Mouse (Mus musculus) embryonic facial prominence, embryonic 14.5 days (tissue): Measurements from ENCODE around the gene Rtn4r. TPM values are rescaled to one million over a fixed set of nuclear protein-coding genes. Genes with fewer than 3 reads are reported as not detected.
"Not testable (repeated sequence)": the region's sequence is repeated elsewhere in the genome, so short reads cannot be mapped to it uniquely, and the experiment has no call there.

Experiments used
- ATAC-seq: fragments of 200-750 bp; cut with Nextera tagmentation; 2 replicates; pipeline ENCODE4 v1.8.0; 2017; ENCODE audit warnings: low read depth, moderate number of reproducible peaks, moderate TSS enrichment
- DNase-seq: peaks from one replicate; pipeline ENCODE4 v3.0.0-alpha.2; 2015; ENCODE audit warnings: low spot score
- H3K27ac ChIP-seq: fragments of 300-500 bp; sonication (generic); replicated peaks from 2 replicates; pipeline ENCODE4 v1.5.1; 2014; ENCODE audit warnings: low read depth, mild to moderate bottlenecking, low read length, moderate library complexity
- H3K27me3 ChIP-seq: fragments of 300-500 bp; sonication (generic); replicated peaks from 2 replicates; pipeline ENCODE4 v1.6.1; 2014; ENCODE audit warnings: low read length; ENCODE audit not compliant: control insufficient read depth, insufficient read depth
- H3K36me3 ChIP-seq: fragments of 300-500 bp; sonication (generic); 2 replicates; pipeline ENCODE4 v1.6.1; 2014; ENCODE audit warnings: low read length, mixed read lengths; ENCODE audit not compliant: control insufficient read depth, insufficient read depth
- H3K4me1 ChIP-seq: fragments of 300-500 bp; sonication (generic); 2 replicates; pipeline ENCODE4 v1.6.1; 2014; ENCODE audit warnings: antibody characterized with exemption, low read length; ENCODE audit not compliant: control insufficient read depth, insufficient read depth
- H3K4me2 ChIP-seq: fragments of 300-500 bp; sonication (generic); 2 replicates; pipeline ENCODE4 v1.6.1; 2014; ENCODE audit warnings: low read depth, mild to moderate bottlenecking, low read length, moderate library complexity, mixed read lengths
- H3K4me3 ChIP-seq: fragments of 300-500 bp; sonication (generic); 2 replicates; pipeline ENCODE4 v1.5.1; 2014; ENCODE audit warnings: low read depth, mild to moderate bottlenecking, low read length
- H3K9ac ChIP-seq: fragments of 300-500 bp; sonication (generic); 2 replicates; pipeline ENCODE4 v1.6.1; 2014; ENCODE audit warnings: low read depth, mild to moderate bottlenecking, low read length, moderate library complexity, mixed read lengths
- H3K9me3 ChIP-seq: fragments of 300-500 bp; sonication (generic); 2 replicates; pipeline ENCODE4 v1.6.1; 2016; ENCODE audit warnings: low read length; ENCODE audit not compliant: control insufficient read depth
- WGBS: fragments of 180-500 bp; shearing (Covaris S2); extraction: QIAGEN DNeasy Blood & Tissue Kit; methylation state at CpG from one replicate; pipeline ENCODE4 v1.1.7; 2014; 5-methylcytosine and 5-hydroxymethylcytosine counted together
- polyA plus RNA-seq: library from polyadenylated mRNA; unstranded; fragments of >200 nt; fragmentation: Nextera tagmentation; extraction: Ambion mirVana; gene quantifications from 2 replicates; pipeline ENCODE4 v1.2.1, GENCODE M21; 2014

Gene Rtn4r
- polyA plus RNA-seq, 1 experiment from 2014 or later: 4.3 TPM

DNA sequence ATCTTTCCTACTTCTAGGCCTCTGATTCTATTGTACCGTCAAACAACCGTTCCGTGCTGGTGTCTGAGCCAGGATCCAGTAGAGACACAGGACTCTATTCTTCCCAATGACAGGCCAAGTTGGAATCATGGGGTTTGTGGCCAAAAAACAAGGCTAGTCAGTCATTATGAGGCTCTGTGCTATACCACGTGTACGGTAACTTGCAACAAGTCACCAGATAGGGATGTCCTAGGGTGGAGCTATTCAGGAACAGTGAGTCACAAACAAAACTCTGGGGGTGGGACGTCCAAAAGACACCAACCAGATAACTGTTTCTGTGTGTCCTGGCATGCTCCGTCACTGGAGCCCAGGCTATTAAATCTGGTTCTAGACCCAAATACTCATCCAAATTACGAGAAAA, 55.3 kb downstream of the Rtn4r start:
- 78% methylated on average over 8 of the region's 8 CpGs for WGBS
- no peaks in the 10 kb centered on the region for H3K9me3 ChIP-seq
- ATAC-seq (no peak; the same call in 1 of the 2 replicates), DNase-seq (no peak)
- no peaks in the 10 kb centered on the region for H3K4me1 ChIP-seq
- no peaks in the 10 kb centered on the region for H3K27me3 ChIP-seq
- H3K27ac ChIP-seq: no peak overlapping the region
- H3K36me3 ChIP-seq: no peaks in the 10 kb centered on the region
- H3K9ac ChIP-seq: no peak overlapping the region
- H3K4me3 ChIP-seq: no peak overlapping the region
- H3K4me2 ChIP-seq: no peak overlapping the region

DNA sequence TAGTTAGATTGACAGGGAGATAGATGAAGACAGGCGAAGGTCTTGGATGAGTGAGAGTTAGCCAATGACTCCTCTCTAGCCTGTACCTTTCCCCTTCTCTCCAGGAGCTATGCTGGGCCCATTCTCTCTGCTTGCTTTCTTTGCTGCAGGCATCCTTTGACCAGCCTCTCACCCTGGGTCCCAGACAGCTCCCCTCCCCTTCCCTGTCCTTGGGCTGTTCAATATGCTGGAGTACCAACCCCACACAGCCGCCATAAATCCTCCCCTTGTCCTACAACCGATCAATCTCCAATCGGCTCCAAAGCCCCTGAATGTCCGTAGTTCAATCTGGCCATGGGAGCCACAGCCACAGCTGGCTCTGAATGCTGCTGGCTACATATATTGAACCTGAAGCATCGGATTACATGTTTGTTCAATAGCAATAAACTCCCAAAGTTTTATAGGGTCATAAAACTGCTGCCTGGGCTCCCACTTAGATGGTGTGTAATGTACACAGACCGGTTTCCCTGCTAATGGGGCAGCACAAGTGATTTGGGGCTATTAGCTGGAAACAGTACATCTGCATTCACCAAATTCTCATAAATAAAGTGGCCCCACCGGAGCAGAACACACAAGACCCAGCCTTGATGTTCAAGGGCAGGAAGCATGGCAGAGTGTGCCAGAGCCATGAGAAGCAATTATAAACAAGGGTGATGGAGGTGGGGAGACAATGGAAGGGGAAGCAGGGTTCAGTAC, 58.4 kb downstream of the Rtn4r start:
- no peak overlapping the region for H3K4me3 ChIP-seq
- H3K4me2 ChIP-seq: no peak overlapping the region
- no peak overlapping the region for H3K27ac ChIP-seq
- no peaks in the 10 kb centered on the region for H3K4me1 ChIP-seq
- H3K27me3 ChIP-seq: no peaks in the 10 kb centered on the region
- H3K36me3 ChIP-seq: no peaks in the 10 kb centered on the region
- H3K9me3 ChIP-seq: no peaks in the 10 kb centered on the region
- no peak for DNase-seq
- ATAC-seq: no peak
- H3K9ac ChIP-seq: no peak overlapping the region
- WGBS: 84% methylated on average over 7 of the region's 8 CpGs

DNA sequence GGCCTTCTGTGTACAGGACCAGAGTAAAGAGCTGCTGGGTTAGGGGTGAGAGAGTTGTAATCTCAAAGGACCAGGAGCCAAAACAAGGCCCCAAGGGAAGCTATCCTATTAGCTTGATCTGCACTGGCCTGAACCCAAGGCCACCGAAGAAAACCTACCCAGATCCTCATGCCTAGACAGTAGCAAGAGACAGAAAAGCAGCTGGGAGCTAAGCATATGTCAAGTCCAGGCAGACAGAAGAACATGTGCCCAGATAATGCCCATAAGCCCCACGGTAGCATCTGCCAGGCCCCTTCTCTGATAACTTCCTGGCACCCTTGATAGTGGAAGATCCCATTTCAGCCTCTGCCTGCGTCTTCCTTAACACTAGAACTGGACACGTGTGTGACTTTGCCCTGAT, 59.4 kb downstream of the Rtn4r start:
- Histone ChIP-seq H3K27ac (no peak overlapping the region), H3K36me3 (no peaks in the 10 kb centered on the region), H3K27me3 (no peaks in the 10 kb centered on the region), H3K4me1 (no peaks in the 10 kb centered on the region), H3K9me3 (no peaks in the 10 kb centered on the region), H3K4me3 (no peak overlapping the region), H3K4me2 (no peak overlapping the region), H3K9ac (no peak overlapping the region)
- ATAC-seq (no peak), DNase-seq (no peak)
- 84% methylated on average over 4 of the region's 4 CpGs for WGBS

DNA sequence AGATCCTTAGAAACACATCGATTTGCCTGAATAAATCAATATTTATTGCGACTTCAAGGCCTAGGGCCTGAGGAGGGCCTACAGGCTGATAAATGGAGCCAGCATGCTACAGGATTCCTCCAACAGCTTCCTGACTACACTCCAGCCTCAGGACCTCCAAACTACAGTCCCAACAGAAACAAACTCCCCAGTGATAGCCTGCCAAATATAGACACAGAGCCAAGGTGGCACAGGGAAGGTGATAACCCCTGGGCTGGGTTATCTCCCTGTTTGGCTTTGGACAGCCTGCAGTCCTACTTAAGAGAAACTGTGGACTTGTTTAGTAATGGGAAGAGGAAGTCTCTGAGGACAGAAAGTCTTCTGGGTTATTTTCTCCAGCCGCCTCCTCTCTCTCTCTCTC, 59.8 kb downstream of the Rtn4r start:
- H3K4me3 ChIP-seq: no peak overlapping the region
- H3K27ac ChIP-seq: no peak overlapping the region
- ATAC-seq (no peak), DNase-seq (no peak)
- no peaks in the 10 kb centered on the region for H3K4me1 ChIP-seq
- no peaks in the 10 kb centered on the region for H3K36me3 ChIP-seq
- H3K9me3 ChIP-seq: no peaks in the 10 kb centered on the region
- no peak overlapping the region for H3K9ac ChIP-seq
- no peaks in the 10 kb centered on the region for H3K27me3 ChIP-seq
- H3K4me2 ChIP-seq: no peak overlapping the region
- WGBS: 86% methylated on average over 3 of the region's 3 CpGs

DNA sequence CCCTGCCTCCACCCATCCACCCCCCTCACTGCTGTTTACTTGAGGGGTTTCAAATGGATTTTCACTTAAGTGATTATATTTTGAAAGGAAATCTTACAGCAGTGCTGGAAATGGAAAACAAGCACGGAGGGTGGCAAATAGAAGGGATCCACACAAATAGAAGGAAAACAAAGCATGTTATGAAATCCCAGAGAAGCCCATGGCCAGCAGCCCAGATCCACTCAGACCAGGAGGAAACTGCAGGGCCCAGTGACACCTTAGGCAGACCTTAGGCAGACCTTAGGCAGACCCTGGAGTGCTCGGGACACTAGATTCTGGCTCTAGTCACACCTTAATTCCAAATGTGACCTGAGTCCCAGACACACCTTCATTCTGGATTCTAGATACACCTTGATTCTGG, 63.6 kb downstream of the Rtn4r start:
- H3K4me1 ChIP-seq: 0 out of 2 replicates have a peak, but pooled peaks cover 6% of the 10 kb centered on the region
- H3K36me3 ChIP-seq: no peaks in the 10 kb centered on the region
- DNase-seq (no peak), ATAC-seq (no peak)
- no peak overlapping the region for H3K27ac ChIP-seq
- H3K9me3 ChIP-seq: no peaks in the 10 kb centered on the region
- H3K9ac ChIP-seq: no peak overlapping the region
- H3K4me3 ChIP-seq: no peak overlapping the region
- whole genome bisulfite sequencing: 67% methylated on average over 2 of the region's 2 CpGs
- no peaks in the 10 kb centered on the region for H3K27me3 ChIP-seq
- no peak overlapping the region for H3K4me2 ChIP-seq

DNA sequence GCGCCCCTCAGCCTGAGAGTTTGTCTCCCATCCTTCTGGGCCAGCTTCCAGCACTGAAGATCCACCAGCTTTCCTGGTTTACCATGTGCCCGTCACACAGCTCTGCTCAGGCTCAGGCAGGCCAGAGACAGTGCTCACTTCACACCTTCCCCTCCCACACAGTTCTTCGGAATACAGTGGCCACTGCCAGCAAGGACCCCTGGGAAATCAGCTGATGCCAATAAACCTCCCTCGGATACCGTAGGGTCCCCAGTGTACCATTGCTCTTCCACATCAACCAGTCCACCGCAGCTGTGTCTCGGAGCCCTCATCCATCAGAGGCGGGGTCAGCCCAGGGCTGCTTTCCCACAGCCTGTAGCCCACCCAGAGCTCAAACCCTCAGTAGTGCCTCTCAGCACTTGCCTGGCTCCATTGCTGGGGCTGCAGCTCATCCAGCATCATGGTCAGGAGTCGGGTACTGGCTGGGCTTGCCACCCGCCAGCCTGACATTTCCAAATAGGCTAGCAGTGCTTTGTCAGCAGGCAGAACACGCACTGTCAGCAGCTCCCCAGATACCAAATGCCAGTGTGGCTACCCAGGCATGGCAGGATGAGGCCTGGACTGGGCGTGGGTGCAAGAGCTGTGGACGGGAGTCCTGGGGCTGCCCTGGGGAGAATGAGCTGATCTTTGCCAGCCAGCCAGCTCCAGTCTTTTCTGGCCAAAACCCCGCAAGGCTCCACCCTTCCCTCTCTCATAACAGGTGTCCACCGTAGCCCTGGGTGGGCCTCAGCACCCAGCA, 67.0 kb downstream of the Rtn4r start:
- Histone ChIP-seq H3K4me1 (0 out of 2 replicates have a peak, but pooled peaks cover 6% of the 10 kb centered on the region), H3K36me3 (no peaks in the 10 kb centered on the region), H3K4me3 (no peak overlapping the region), H3K9me3 (no peaks in the 10 kb centered on the region), H3K27ac (0 out of 2 replicates have a peak overlapping the region, but pooled peaks have one; percentile 44), H3K4me2 (no peak overlapping the region), H3K27me3 (no peaks in the 10 kb centered on the region), H3K9ac (no peak overlapping the region)
- WGBS: 70% methylated on average over 15 of the region's 15 CpGs
- no peak for DNase-seq
- ATAC-seq: peak; percentile 27; the same call in 1 of the 2 replicates

DNA sequence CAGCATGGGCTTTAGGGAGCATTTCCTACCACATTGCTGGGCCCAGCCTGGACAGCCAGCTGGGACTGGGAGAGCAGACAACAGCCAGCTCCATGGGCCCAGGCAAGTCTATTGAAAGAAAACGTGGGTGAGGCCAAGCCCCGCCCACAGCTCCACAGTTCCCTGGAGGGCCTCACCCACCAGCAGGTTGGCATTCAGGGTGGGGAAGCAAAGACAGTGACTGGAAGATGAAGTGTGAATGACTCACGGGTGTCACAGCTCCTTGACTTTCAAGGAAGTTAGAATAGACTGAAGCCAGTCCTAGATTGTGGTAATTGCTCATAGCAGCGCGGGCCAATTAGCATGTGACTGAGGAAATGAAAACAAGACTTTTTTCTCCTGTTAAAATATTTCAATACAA, 67.6 kb downstream of the Rtn4r start:
- Histone ChIP-seq H3K9ac (no peak overlapping the region), H3K9me3 (no peaks in the 10 kb centered on the region), H3K4me2 (no peak overlapping the region), H3K36me3 (no peaks in the 10 kb centered on the region), H3K4me1 (0 out of 2 replicates have a peak, but pooled peaks cover 6% of the 10 kb centered on the region), H3K27me3 (no peaks in the 10 kb centered on the region), H3K27ac (0 out of 2 replicates have a peak overlapping the region, but pooled peaks have one; percentile 44), H3K4me3 (no peak overlapping the region)
- WGBS: 53% methylated on average over 5 of the region's 5 CpGs
- ATAC-seq: peak; percentile 77
- peak; percentile 62 for DNase-seq

DNA sequence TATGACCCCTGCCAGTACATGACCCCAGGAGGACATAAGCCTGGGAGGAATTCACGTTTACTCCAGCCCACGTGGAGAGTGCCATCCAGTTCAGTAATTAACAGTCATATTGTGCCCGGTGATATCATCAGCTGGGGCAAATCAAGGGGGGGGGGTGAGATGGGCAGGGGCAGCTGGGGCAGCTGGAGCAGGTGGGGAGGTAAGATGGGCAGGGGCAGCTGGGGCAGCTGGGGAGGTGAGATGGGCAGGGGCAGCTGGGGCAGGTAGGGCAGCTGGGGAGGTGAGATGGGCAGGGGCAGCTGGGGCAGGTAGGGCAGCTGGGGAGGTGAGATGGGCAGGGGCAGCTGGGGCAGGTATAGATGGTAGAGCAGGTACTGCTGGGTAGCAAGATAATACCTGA, 68.1 kb downstream of the Rtn4r start:
- not testable (repeated sequence) for H3K9me3 ChIP-seq, H3K36me3 ChIP-seq, H3K4me1 ChIP-seq, H3K9ac ChIP-seq, H3K27me3 ChIP-seq, H3K4me2 ChIP-seq, ATAC-seq, H3K4me3 ChIP-seq, H3K27ac ChIP-seq, DNase-seq
- WGBS: 48% methylated on average over 3 of the region's 3 CpGs
